Mouse (Mus musculus): Measurements from ENCODE around the gene Chmp3. TPM values are rescaled to one million over a fixed set of nuclear protein-coding genes. Genes with fewer than 3 reads are reported as not detected.

Chmp3 gene
- polyA plus RNA-seq, 1 experiment from 2014 or later: 30.4 TPM

GRCm38 (mm10) chr6:71579478-71579877 is 35.9 kb downstream of the Chmp3 start:
- Histone ChIP-seq H3K4me3 (ENCODE audit: low read depth, low read length) (no peak overlapping the region), H3K9ac (ENCODE audit: low read depth, low read length) (no peak overlapping the region), H3K27ac (ENCODE audit: low read length) (no peak overlapping the region), H3K36me3 (ENCODE audit: control insufficient read depth, insufficient read depth) (peaks cover 8% of the 10 kb centered on the region), H3K9me3 (replicated peaks; ENCODE audit: control insufficient read depth, low read length) (no peaks in the 10 kb centered on the region), H3K4me1 (ENCODE audit: control insufficient read depth, low read depth, low read length) (peaks cover 11% of the 10 kb centered on the region), H3K27me3 (ENCODE audit: control insufficient read depth, insufficient read depth, low read depth, low read length) (no peaks in the 10 kb centered on the region), H3K4me2 (ENCODE audit: low read depth, low read length) (no peak overlapping the region)
- 90% methylated on average over 11 of the region's 11 CpGs for WGBS (ENCODE audit: insufficient replicate concordance)
- no peak for ATAC-seq (ENCODE audit: low read depth)

- H3K9me3 ChIP-seq (replicated peaks; ENCODE audit: control insufficient read depth, low read length): no peaks in the 10 kb centered on the region
- no peaks in the 10 kb centered on the region for H3K27me3 ChIP-seq (ENCODE audit: control insufficient read depth, insufficient read depth, low read depth, low read length)
- H3K27ac ChIP-seq (ENCODE audit: low read length): no peak overlapping the region
- H3K36me3 ChIP-seq (ENCODE audit: control insufficient read depth, insufficient read depth): peaks cover 8% of the 10 kb centered on the region; the same call in 1 of the 2 replicates
- H3K4me2 ChIP-seq (ENCODE audit: low read depth, low read length): no peak overlapping the region
- no peaks in the 10 kb centered on the region for H3K4me1 ChIP-seq (ENCODE audit: control insufficient read depth, low read depth, low read length)
- ATAC-seq (ENCODE audit: low read depth): no peak
- 86% methylated on average over 4 of the region's 4 CpGs for WGBS (ENCODE audit: insufficient replicate concordance)
- H3K9ac ChIP-seq (ENCODE audit: low read depth, low read length): no peak overlapping the region
- H3K4me3 ChIP-seq (ENCODE audit: low read depth, low read length): no peak overlapping the region
Observed at GRCm38 (mm10) chr6:71583198-71583597, 39.6 kb downstream of the Chmp3 start.

GRCm38 (mm10) chr6:71589401-71589800 is 45.8 kb downstream of the Chmp3 start:
- Histone ChIP-seq H3K9me3 (replicated peaks; ENCODE audit: control insufficient read depth, low read length) (no peaks in the 10 kb centered on the region), H3K36me3 (ENCODE audit: control insufficient read depth, insufficient read depth) (peaks cover 47% of the 10 kb centered on the region)
- ATAC-seq (ENCODE audit: low read depth): no peak

GRCm38 (mm10) chr6:71590154-71590553 is 46.6 kb downstream of the Chmp3 start:
- no peaks in the 10 kb centered on the region for H3K27me3 ChIP-seq (ENCODE audit: control insufficient read depth, insufficient read depth, low read depth, low read length)
- H3K4me3 ChIP-seq (ENCODE audit: low read depth, low read length): no peak overlapping the region
- H3K36me3 ChIP-seq (ENCODE audit: control insufficient read depth, insufficient read depth): peaks cover 52% of the 10 kb centered on the region
- H3K4me2 ChIP-seq (ENCODE audit: low read depth, low read length): no peak overlapping the region
- no peaks in the 10 kb centered on the region for H3K4me1 ChIP-seq (ENCODE audit: control insufficient read depth, low read depth, low read length)
- no peak for ATAC-seq (ENCODE audit: low read depth)
- no peak overlapping the region for H3K9ac ChIP-seq (ENCODE audit: low read depth, low read length)
- 84% methylated on average over 4 of the region's 4 CpGs for WGBS (ENCODE audit: insufficient replicate concordance)
- H3K27ac ChIP-seq (ENCODE audit: low read length): no peak overlapping the region
- H3K9me3 ChIP-seq (replicated peaks; ENCODE audit: control insufficient read depth, low read length): no peaks in the 10 kb centered on the region

More at GRCm38 (mm10) chr6:71589401-71589800, 45.8 kb downstream of the Chmp3 start:
- Histone ChIP-seq H3K4me3 (ENCODE audit: low read depth, low read length) (no peak overlapping the region), H3K9ac (ENCODE audit: low read depth, low read length) (no peak overlapping the region), H3K4me1 (ENCODE audit: control insufficient read depth, low read depth, low read length) (no peaks in the 10 kb centered on the region), H3K4me2 (ENCODE audit: low read depth, low read length) (no peak overlapping the region), H3K27me3 (ENCODE audit: control insufficient read depth, insufficient read depth, low read depth, low read length) (no peaks in the 10 kb centered on the region), H3K27ac (ENCODE audit: low read length) (no peak overlapping the region)
- WGBS (ENCODE audit: insufficient replicate concordance): 74% methylated on average over 1 of the region's 1 CpGs

- Histone ChIP-seq H3K27me3 (ENCODE audit: control insufficient read depth, insufficient read depth, low read depth, low read length) (no peaks in the 10 kb centered on the region), H3K4me2 (ENCODE audit: low read depth, low read length) (no peak overlapping the region), H3K27ac (ENCODE audit: low read length) (no peak overlapping the region), H3K9ac (ENCODE audit: low read depth, low read length) (no peak overlapping the region), H3K4me3 (ENCODE audit: low read depth, low read length) (no peak overlapping the region), H3K9me3 (replicated peaks; ENCODE audit: control insufficient read depth, low read length) (no peaks in the 10 kb centered on the region), H3K36me3 (ENCODE audit: control insufficient read depth, insufficient read depth) (peaks cover 46% of the 10 kb centered on the region), H3K4me1 (ENCODE audit: control insufficient read depth, low read depth, low read length) (peaks cover 16% of the 10 kb centered on the region)
- ATAC-seq (ENCODE audit: low read depth): no peak
- WGBS (ENCODE audit: insufficient replicate concordance): 79% methylated on average over 3 of the region's 3 CpGs
Observed at GRCm38 (mm10) chr6:71607756-71608155, 64.2 kb downstream of the Chmp3 start.

- no peaks in the 10 kb centered on the region for H3K27me3 ChIP-seq (ENCODE audit: control insufficient read depth, insufficient read depth, low read depth, low read length)
- no peak overlapping the region for H3K4me3 ChIP-seq (ENCODE audit: low read depth, low read length)
- peaks cover 45% of the 10 kb centered on the region for H3K36me3 ChIP-seq (ENCODE audit: control insufficient read depth, insufficient read depth)
- no peaks in the 10 kb centered on the region for H3K9me3 ChIP-seq (replicated peaks; ENCODE audit: control insufficient read depth, low read length)
- no peak for ATAC-seq (ENCODE audit: low read depth)
- H3K4me2 ChIP-seq (ENCODE audit: low read depth, low read length): no peak overlapping the region
- H3K27ac ChIP-seq (ENCODE audit: low read length): peak overlapping the region; percentile 10; the same call in 1 of the 2 replicates
- no peak overlapping the region for H3K9ac ChIP-seq (ENCODE audit: low read depth, low read length)
- H3K4me1 ChIP-seq (ENCODE audit: control insufficient read depth, low read depth, low read length): peaks cover 16% of the 10 kb centered on the region
Observed at GRCm38 (mm10) chr6:71608994-71609393, 65.4 kb downstream of the Chmp3 start.

GRCm38 (mm10) chr6:71609968-71610367 is 66.4 kb downstream of the Chmp3 start:
- Histone ChIP-seq H3K36me3 (ENCODE audit: control insufficient read depth, insufficient read depth) (peaks cover 43% of the 10 kb centered on the region), H3K27me3 (ENCODE audit: control insufficient read depth, insufficient read depth, low read depth, low read length) (no peaks in the 10 kb centered on the region), H3K9me3 (replicated peaks; ENCODE audit: control insufficient read depth, low read length) (no peaks in the 10 kb centered on the region), H3K9ac (ENCODE audit: low read depth, low read length) (no peak overlapping the region), H3K4me2 (ENCODE audit: low read depth, low read length) (peak overlapping the region; percentile 10), H3K4me3 (ENCODE audit: low read depth, low read length) (no peak overlapping the region), H3K4me1 (ENCODE audit: control insufficient read depth, low read depth, low read length) (peaks cover 16% of the 10 kb centered on the region), H3K27ac (ENCODE audit: low read length) (peak overlapping the region; percentile 48; the same call in 1 of the 2 replicates)
- peak; percentile 96 for ATAC-seq (ENCODE audit: low read depth)
- 42% methylated on average over 7 of the region's 7 CpGs for WGBS (ENCODE audit: insufficient replicate concordance)

- no peaks in the 10 kb centered on the region for H3K9me3 ChIP-seq (replicated peaks; ENCODE audit: control insufficient read depth, low read length)
- no peaks in the 10 kb centered on the region for H3K27me3 ChIP-seq (ENCODE audit: control insufficient read depth, insufficient read depth, low read depth, low read length)
- H3K27ac ChIP-seq (ENCODE audit: low read length): no peak overlapping the region
- no peak overlapping the region for H3K9ac ChIP-seq (ENCODE audit: low read depth, low read length)
- H3K4me3 ChIP-seq (ENCODE audit: low read depth, low read length): no peak overlapping the region
- H3K4me2 ChIP-seq (ENCODE audit: low read depth, low read length): no peak overlapping the region
- H3K4me1 ChIP-seq (ENCODE audit: control insufficient read depth, low read depth, low read length): peaks cover 16% of the 10 kb centered on the region
- ATAC-seq (ENCODE audit: low read depth): no peak
- peaks cover 50% of the 10 kb centered on the region for H3K36me3 ChIP-seq (ENCODE audit: control insufficient read depth, insufficient read depth)
Observed at GRCm38 (mm10) chr6:71613225-71613624, 69.6 kb downstream of the Chmp3 start.

- no peak for ATAC-seq (ENCODE audit: low read depth)
- peaks cover 45% of the 10 kb centered on the region for H3K36me3 ChIP-seq (ENCODE audit: control insufficient read depth, insufficient read depth)
- no peak overlapping the region for H3K4me3 ChIP-seq (ENCODE audit: low read depth, low read length)
- no peak overlapping the region for H3K27ac ChIP-seq (ENCODE audit: low read length)
- WGBS (ENCODE audit: insufficient replicate concordance): 71% methylated on average over 5 of the region's 5 CpGs
- no peaks in the 10 kb centered on the region for H3K9me3 ChIP-seq (replicated peaks; ENCODE audit: control insufficient read depth, low read length)
- no peaks in the 10 kb centered on the region for H3K4me1 ChIP-seq (ENCODE audit: control insufficient read depth, low read depth, low read length)
- H3K9ac ChIP-seq (ENCODE audit: low read depth, low read length): no peak overlapping the region
- H3K4me2 ChIP-seq (ENCODE audit: low read depth, low read length): no peak overlapping the region
- no peaks in the 10 kb centered on the region for H3K27me3 ChIP-seq (ENCODE audit: control insufficient read depth, insufficient read depth, low read depth, low read length)
Observed at GRCm38 (mm10) chr6:71616959-71617358, 73.4 kb downstream of the Chmp3 start.

All from liver, embryonic 16.5 days (tissue).